Mouse (Mus musculus) limb, embryonic 11.5 days (tissue): ENCODE results near the gene Pter. TPM values are rescaled to one million over a fixed set of nuclear protein-coding genes. Genes with fewer than 3 reads are reported as not detected.

ENCODE experiments used
- ATAC-seq: fragments of 200-750 bp; cut with Nextera tagmentation; 2 replicates; pipeline ENCODE4 v1.8.0; 2017; ENCODE audit warnings: low read depth; ENCODE audit not compliant: insufficient number of reproducible peaks, low FRiP score, low TSS enrichment
- DNase-seq: peaks from one replicate; pipeline ENCODE4 v3.0.0-alpha.2; 2015; ENCODE audit warnings: low spot score
- H3K27ac ChIP-seq: fragments of 300-500 bp; sonication (generic); replicated peaks from 2 replicates; pipeline ENCODE4 v1.5.1; 2014; ENCODE audit warnings: low read depth, mild to moderate bottlenecking, low read length
- H3K27me3 ChIP-seq: fragments of 300-500 bp; sonication (generic); 2 replicates; pipeline ENCODE4 v1.6.1; 2014; ENCODE audit warnings: mild to moderate bottlenecking, low read length, mixed read lengths; ENCODE audit not compliant: control insufficient read depth, insufficient read depth
- H3K36me3 ChIP-seq: fragments of 300-500 bp; sonication (generic); 2 replicates; pipeline ENCODE4 v1.6.1; 2014; ENCODE audit warnings: mild to moderate bottlenecking, low read length, moderate library complexity, mixed read lengths; ENCODE audit not compliant: control insufficient read depth, insufficient read depth
- H3K4me1 ChIP-seq: fragments of 300-500 bp; sonication (generic); 2 replicates; pipeline ENCODE4 v1.6.1; 2014; ENCODE audit warnings: low read length, mixed read lengths; ENCODE audit not compliant: control insufficient read depth, insufficient read depth
- H3K4me2 ChIP-seq: fragments of 300-500 bp; sonication (generic); 2 replicates; pipeline ENCODE4 v1.6.1; 2014; ENCODE audit warnings: low read depth, mild to moderate bottlenecking, moderate library complexity; ENCODE audit not compliant: severe bottlenecking
- H3K4me3 ChIP-seq: fragments of 300-500 bp; sonication (generic); 2 replicates; pipeline ENCODE4 v1.5.1; 2014; ENCODE audit warnings: low read depth, low read length
- H3K9ac ChIP-seq: fragments of 300-500 bp; sonication (generic); 2 replicates; pipeline ENCODE4 v1.6.1; 2014; ENCODE audit warnings: mild to moderate bottlenecking, low read length
- H3K9me3 ChIP-seq: fragments of 300-500 bp; sonication (generic); 2 replicates; pipeline ENCODE4 v1.6.1; 2016; ENCODE audit warnings: low read length; ENCODE audit not compliant: control insufficient read depth
- WGBS: fragments of 180-500 bp; shearing (Covaris S2); extraction: QIAGEN DNeasy Blood & Tissue Kit; methylation state at CpG from one replicate; pipeline ENCODE4 v1.1.7; 2014; 5-methylcytosine and 5-hydroxymethylcytosine counted together
- polyA plus RNA-seq: library from polyadenylated mRNA; unstranded; fragments of >200 nt; fragmentation: Nextera tagmentation; extraction: Ambion mirVana; gene quantifications from 2 replicates; pipeline ENCODE4 v1.2.1, GENCODE M21; 2014

Pter gene
- polyA plus RNA-seq, 1 experiment from 2014 or later = 13.2 TPM

DNA sequence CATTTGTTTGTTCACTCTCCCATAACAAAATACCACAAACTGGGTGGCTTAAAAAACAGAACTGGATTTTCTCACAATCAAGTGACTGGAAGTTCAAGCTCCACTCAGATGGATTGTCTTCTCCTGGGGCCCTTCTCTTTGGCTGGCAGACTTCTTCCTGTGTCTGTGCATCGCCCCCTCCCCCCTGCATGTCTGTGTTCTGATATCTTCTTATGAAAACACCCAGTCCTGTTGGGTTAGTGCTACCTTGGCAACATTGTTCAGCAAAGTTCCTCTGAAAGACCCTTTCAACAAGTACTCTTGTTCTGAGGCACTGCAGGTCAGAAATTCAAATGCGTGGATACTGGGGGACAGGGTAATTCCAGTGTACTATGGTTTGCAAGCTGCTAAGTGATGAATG, 6.5 kb downstream of the Pter start:
- H3K4me2 ChIP-seq = no peak overlapping the region
- no peak overlapping the region for H3K4me3 ChIP-seq
- no peak for DNase-seq
- 79% methylated on average over 2 of the region's 2 CpGs for WGBS
- no peaks in the 10 kb centered on the region for H3K9me3 ChIP-seq
- H3K4me1 ChIP-seq = no peaks in the 10 kb centered on the region
- no peaks in the 10 kb centered on the region for H3K27me3 ChIP-seq
- no peak for ATAC-seq
- H3K27ac ChIP-seq = no peak overlapping the region
- no peaks in the 10 kb centered on the region for H3K36me3 ChIP-seq
- H3K9ac ChIP-seq = no peak overlapping the region

DNA sequence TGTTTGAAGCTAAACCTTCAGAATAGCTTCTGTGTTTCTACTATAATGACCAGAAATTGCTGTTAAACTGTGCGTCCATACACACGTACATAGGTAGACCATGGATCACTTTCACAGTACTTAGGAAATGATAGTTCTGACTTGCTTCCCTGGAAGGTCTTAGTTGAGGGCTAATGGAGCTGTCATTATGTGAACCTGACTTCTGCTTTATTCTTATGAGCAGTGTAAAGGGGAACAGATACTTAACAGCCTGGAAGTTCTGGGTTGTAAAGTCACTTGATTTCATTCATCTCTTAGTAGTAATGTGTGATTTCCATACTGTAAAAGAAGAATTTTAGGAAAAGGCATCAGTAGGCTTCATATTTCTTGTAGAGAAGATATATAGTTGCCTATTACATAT, 10.1 kb downstream of the Pter start:
- Histone ChIP-seq H3K4me2 (no peak overlapping the region), H3K27ac (no peak overlapping the region), H3K4me1 (no peaks in the 10 kb centered on the region), H3K9ac (no peak overlapping the region), H3K9me3 (no peaks in the 10 kb centered on the region), H3K27me3 (no peaks in the 10 kb centered on the region), H3K36me3 (no peaks in the 10 kb centered on the region), H3K4me3 (no peak overlapping the region)
- WGBS = 86% methylated on average over 2 of the region's 2 CpGs
- DNase-seq = no peak
- no peak for ATAC-seq

DNA sequence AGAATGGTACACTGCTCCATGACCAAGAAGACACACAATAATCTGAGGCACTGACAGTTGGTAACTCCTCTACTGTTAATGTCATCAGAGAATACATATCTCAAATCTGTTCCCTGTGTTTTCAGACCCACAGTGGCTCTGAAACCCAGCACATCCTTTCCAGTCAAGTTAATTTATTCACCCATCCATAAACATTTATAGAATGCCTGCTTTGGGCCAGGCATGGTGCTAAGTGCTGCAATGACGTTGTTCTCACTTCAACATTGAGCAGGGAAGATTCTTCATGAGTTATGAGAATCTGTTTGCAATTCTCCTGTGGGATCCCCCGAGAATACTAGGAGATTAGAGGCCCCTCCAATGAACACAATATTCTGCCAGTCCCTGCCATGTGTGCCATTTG, 11.4 kb downstream of the Pter start:
- H3K27ac ChIP-seq = no peak overlapping the region
- H3K36me3 ChIP-seq = no peaks in the 10 kb centered on the region
- H3K9me3 ChIP-seq = no peaks in the 10 kb centered on the region
- no peak overlapping the region for H3K4me3 ChIP-seq
- 70% methylated on average over 2 of the region's 2 CpGs for WGBS
- DNase-seq (no peak), ATAC-seq (no peak)
- no peaks in the 10 kb centered on the region for H3K27me3 ChIP-seq
- no peaks in the 10 kb centered on the region for H3K4me1 ChIP-seq
- no peak overlapping the region for H3K9ac ChIP-seq
- no peak overlapping the region for H3K4me2 ChIP-seq

DNA sequence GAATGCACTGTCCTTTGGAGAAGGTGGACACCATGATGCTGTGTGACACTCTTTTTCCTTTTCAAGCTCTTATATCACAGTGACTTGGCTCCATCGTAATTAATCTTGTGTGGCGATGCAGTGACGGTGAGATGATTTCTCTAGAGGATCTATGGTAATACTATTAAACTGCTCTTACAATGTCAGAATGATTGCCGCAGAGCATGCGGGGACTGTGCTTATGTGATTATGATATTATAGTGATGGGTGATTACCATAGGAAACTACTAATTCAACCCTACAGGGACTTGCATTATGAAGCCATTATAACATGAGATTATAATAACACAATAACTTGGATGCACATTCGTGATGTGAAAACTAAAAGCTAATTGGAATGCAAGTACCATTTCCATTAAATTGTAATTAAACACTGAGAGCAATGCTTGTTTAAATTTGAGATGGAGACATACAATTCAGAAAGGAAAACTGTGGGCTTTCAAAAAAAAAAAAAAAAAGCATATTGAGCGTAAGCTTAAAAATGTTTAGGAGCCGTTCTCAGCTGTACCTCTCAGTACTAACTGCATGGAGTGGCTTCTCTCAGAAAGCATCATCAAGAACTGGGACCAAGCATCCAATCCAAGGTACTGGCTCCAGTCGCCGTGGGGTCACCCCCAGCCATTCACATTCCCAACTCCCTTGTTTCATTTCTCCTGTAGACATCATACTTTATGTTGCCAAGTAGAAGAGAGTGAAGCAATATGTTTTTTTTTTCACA, 13.8 kb downstream of the Pter start:
- Histone ChIP-seq H3K4me3 (no peak overlapping the region), H3K9ac (no peak overlapping the region), H3K36me3 (no peaks in the 10 kb centered on the region), H3K27ac (no peak overlapping the region), H3K9me3 (no peaks in the 10 kb centered on the region), H3K27me3 (no peaks in the 10 kb centered on the region), H3K4me2 (no peak overlapping the region), H3K4me1 (no peaks in the 10 kb centered on the region)
- ATAC-seq = no peak
- no peak for DNase-seq
- 91% methylated on average over 10 of the region's 10 CpGs for WGBS

DNA sequence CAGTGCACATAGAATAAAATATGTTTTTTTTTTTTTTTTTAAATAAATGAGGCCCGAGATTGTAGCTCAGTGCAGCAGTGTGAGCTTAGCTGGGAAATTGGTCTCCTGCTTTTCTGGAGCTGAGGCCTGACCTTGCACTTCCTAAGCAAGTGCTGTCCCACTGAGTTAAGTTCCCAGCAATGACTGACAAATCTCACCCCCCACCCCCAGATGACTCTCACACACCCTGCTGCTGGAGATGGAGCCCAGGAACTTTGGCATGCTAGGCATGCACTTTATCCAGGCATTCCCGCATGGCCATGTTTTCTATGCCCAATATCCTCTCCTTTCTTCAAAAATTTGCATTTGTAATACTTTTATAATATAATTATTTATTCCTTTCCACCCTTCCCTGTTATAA, 14.8 kb downstream of the Pter start:
- Histone ChIP-seq H3K27me3 (no peaks in the 10 kb centered on the region), H3K4me2 (no peak overlapping the region), H3K9ac (no peak overlapping the region), H3K4me1 (no peaks in the 10 kb centered on the region), H3K36me3 (no peaks in the 10 kb centered on the region), H3K4me3 (no peak overlapping the region), H3K27ac (no peak overlapping the region), H3K9me3 (no peaks in the 10 kb centered on the region)
- ATAC-seq = no peak
- WGBS = 83% methylated on average over 2 of the region's 2 CpGs
- DNase-seq = no peak

DNA sequence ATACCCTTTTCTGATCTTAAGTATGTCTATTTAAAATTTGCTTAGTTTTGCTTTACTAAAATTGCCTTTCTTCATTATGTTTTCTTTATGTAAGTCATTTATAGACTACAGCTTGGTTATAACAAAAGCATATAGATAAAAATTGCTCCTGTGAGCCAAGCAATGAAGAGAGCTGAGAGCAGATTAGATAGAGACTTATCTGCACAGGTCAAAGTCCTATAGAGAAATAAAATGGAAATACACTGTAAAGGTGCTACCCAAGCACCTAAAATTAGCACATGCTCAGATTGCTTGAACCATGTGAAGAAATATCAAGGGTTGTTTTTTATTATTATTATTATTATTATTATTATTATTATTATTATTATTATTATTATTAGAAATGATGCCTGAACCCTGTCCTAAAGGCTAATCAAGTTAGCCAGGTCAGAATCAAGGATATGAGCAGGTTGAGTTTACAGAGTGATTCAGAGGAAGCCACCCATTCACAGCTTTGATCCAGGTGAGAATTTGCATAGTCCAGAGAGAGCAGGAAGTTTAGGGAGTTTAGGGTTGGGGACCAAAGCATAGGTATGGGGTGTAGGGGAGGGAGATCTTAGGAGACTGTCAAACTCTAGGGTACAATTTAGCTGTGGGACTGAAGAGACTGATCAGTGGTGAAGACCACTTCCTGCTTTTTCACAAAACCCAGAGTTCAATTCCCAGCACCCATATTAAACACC, 33.0 kb downstream of the Pter start:
- Histone ChIP-seq H3K9me3 (no peaks in the 10 kb centered on the region), H3K4me2 (no peak overlapping the region), H3K4me1 (no peaks in the 10 kb centered on the region), H3K27me3 (no peaks in the 10 kb centered on the region), H3K27ac (no peak overlapping the region), H3K9ac (no peak overlapping the region), H3K4me3 (no peak overlapping the region), H3K36me3 (no peaks in the 10 kb centered on the region)
- no peak for DNase-seq
- no peak for ATAC-seq

DNA sequence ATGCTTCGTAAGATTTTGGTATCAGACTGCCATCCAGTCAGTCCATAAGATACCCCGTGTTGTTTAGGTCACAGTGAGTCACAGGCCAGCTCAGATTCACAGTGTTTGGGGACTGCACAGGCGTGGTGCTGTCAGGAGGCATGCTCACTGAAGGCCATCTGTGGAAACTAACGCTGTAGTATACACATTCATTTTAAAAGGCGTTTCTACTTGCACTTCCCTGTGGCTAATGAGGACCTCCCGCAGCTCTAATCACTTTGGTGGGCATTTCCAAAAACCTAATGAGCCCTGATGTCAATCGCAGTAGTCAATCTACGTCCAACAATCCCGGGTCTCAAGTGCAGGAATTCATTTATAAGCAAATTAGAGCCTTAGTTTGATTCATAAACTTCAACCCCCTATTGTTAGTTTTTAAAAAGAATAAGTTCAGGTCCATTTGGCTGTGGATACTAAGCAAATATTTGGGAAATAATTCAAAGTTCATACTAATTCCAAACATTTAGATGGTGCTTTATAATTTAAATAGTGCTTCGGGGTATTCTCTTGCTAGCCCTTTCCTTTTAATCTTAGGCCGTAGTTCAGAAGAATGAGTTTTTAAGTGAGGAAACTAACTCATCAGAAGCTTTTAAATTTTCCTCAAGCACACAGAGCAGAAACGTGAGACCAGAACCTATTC, 46.3 kb downstream of the Pter start:
- DNase-seq (peak; percentile 61), ATAC-seq (no peak)
- H3K9me3 ChIP-seq = no peaks in the 10 kb centered on the region
- no peak overlapping the region for H3K4me2 ChIP-seq
- H3K36me3 ChIP-seq = no peaks in the 10 kb centered on the region
- H3K9ac ChIP-seq = no peak overlapping the region
- H3K27ac ChIP-seq = no peak overlapping the region
- no peak overlapping the region for H3K4me3 ChIP-seq
- WGBS = 48% methylated on average over 12 of the region's 12 CpGs
- H3K4me1 ChIP-seq = no peaks in the 10 kb centered on the region
- H3K27me3 ChIP-seq = no peaks in the 10 kb centered on the region

DNA sequence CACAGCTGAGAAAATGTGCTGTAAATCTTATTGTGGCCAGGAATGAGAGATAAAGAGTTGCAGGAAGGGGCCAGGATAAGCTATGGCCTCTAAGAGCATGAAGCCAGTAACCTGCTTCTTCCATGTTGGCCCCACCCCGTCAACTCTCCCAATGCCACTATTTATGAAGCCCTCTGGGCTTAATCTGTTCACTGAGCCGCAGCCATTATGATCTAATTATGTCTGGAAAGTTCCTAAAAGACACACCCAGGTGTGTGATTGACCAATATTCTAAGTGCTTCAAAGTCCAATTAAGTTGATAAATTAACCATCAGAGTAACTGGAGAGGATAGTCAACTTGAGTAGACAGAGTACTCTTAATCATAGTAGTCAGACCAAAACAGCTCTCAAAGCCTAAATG, 49.9 kb downstream of the Pter start:
- DNase-seq (no peak), ATAC-seq (no peak)
- Histone ChIP-seq H3K4me3 (no peak overlapping the region), H3K27ac (no peak overlapping the region), H3K4me2 (no peak overlapping the region), H3K4me1 (no peaks in the 10 kb centered on the region), H3K9me3 (no peaks in the 10 kb centered on the region), H3K27me3 (no peaks in the 10 kb centered on the region), H3K9ac (no peak overlapping the region), H3K36me3 (no peaks in the 10 kb centered on the region)
- WGBS = 64% methylated on average over 2 of the region's 2 CpGs
